Mouse (Mus musculus): ENCODE data around the gene Slc9a7.

The Slc9a7 gene

DNA sequence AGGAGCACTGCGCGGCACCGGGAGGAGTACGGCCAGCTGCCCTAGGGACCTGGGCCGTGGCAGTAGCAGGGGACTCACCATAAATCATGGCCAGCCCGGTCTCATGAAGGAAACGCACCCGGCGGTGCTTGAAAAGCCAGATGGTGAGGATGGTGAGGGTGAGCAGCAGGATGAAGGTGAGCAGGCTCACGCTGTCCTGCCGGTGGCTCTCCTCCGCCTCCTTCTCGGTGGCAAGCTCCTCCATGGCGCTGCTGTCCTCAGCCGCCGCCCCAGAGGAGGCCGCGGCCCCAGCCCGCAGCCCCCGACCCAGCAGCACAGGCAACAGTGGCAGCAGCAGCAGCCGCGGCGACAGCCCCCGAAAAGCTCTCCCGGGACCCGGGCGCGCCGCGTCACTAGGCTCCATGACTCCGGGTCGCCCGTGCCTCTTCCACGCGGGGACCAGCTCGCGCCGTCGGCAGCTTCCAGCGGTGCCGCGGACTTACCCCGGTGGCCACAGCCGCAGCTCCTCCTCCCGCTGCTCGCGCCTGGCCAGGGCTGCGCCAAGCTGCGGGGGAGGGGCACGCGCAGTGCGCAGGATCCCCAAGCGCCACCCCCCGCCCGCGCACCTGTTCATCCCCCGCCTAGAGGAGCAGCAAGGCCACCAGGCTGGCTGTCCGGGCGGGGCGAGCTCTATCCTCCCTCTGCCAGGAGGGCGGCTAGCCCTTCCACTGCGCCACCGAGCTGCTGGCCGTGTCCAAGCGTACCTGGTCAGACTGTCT is at the start of gene Slc9a7:
TSS of gene Slc9a7 (minus strand) at position 526 of the 758 bp plus-strand sequence.
- DNase-seq = peak; percentile 66

DNA sequence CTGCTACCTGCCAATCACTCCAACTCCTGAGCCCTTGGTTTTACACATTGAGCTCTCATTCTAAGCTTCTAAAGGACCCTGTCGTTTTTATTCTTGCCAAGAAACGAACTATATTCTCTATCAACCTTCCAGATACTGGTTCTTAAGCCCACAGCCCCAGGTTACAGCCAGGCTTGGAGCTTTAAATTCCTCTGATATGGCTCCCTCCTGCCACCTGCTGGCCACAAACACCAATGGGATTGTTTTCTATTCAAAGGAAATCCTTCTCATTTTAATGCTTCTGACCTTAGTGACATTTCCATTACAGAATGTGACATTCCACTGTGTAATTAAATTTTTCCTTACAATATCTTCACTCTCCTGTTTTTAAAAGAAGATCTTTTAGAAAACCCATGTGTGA is 44.1 kb upstream of the Slc9a7 start:
- DNase-seq = peak; percentile 57

DNA sequence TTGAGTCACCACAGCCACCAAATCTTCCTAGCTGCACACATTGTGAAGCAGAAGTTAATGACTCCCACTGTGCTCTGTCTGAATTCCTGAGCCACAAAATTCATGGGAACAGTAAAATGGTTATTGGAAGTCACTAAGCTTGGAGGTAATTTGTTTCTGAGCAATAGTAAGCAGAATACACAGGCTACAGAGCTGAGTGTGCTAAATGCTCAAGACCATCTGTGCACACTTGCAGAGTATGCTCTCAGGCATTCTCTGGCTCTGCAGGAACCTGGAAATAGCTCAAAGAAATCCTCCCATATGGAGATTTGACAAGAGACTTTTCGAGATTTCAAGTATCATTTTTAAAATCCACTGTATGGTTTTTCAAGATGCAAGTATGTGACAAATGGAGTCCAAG is 41.1 kb upstream of the Slc9a7 start:
- no peak for DNase-seq

DNA sequence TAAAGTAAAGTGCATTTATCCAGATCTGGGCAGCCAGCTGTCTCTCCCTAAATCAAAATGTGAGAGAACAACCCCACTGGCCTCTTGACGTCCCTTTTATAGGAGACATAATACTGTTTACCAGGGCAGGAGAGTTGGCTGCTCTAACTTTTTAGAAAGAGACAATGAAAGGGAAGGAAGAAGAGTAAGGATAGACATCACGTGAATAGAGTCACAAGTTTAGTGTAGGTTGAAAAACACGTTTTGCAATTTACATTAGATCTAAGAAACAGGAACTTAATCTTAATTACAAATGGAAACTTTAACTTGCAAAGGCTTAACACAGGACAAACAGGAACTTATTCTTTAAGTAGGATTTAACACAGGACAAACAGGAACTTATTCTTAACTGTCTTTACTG is 15.6 kb upstream of the Slc9a7 start:
- no peak for DNase-seq

DNA sequence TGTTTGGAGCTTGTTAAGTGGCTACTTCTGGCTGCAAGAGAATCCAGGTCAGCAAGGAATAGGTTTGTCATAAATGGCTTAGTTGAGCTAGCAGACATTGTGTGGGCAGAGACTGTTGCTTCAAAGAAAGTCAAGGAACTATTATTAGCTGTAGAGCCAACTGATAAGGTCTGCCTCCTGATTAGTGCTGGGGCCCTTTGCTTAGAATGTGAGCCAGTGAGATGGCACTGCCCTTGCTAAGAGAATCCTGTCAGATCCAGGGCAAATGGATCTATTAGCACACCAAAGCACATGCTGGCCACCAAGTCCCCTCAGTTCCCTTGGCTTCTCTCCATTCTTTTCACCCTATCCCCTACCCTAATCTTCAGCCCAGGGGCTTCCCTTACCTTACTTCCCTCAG is 14.3 kb upstream of the Slc9a7 start:
- no peak for DNase-seq

DNA sequence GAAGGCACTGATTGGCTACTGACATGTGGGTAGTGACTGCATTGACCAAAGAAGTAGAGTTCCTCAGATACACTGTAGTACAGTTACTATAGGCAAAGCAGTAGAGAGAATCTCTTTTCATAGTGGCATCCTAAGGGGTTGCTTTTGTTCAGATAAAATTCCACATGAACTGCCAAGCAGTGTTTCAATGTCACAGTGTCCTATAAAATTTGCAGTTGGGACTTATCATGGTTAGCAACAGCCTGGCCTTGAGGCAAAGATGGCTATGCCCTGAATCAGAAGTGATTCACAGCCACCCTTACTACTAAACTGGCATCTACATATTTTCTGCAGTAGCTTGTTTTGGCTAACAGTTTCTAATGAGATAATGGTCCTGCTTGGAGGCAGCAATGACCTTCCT is 11.7 kb upstream of the Slc9a7 start:
- DNase-seq = no peak

DNA sequence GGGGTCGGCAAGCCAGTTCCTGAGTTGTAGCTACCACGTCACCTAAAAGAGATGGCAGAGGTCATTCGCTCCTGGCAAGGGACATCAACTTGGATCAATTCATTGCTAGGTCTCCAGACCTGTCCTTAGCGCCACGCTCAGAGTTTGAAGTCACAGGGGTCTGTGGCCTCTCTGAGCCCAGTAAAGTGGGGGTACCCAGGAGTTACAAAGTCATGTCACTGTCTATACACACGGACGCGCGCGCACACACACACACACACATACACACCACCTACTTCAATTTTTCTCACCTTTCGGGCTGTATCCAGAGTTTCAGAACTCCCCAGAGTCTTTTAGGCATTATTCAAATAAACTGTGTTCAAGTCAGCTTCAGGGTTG is 422 bp upstream of the Slc9a7 start:
- DNase-seq = no peak

DNA sequence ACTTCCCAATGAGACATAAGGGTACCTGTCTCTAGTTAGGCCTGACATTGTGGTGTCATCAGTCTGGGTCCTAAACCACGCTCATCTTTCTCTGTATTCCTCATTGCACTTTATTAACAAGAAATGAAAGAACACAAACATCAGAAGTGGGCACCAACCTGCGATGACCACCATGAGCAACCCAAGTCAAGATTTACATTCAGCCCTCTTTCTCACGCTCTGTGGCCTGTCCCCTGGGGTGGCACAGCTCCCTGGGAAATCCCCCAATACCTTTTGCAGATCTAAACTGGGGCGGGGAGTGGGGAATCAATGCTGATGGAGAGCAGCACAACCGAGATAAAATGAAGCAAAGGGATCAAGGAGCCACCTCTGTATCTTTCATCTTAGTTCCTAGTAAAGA is 892 bp downstream of the Slc9a7 start:
- DNase-seq = no peak

DNA sequence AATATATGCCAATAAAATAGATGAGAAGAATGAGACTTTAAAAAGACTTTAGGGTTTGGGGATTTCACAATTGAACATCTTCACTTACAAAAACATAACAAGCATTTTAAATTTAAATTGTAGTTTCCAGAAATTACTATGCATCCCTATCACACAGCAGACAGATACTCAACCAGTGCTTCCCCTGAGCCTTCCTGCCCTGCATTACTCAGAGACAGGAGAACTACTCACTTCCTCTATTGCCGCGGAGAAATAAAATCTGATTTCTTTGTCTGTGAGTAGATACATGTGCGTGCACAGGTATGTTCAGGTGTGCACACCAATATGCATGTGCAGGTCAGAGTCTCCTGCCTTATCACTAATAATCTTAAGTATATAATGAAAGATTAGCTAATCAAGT is 2.9 kb downstream of the Slc9a7 start:
- DNase-seq = no peak

DNA sequence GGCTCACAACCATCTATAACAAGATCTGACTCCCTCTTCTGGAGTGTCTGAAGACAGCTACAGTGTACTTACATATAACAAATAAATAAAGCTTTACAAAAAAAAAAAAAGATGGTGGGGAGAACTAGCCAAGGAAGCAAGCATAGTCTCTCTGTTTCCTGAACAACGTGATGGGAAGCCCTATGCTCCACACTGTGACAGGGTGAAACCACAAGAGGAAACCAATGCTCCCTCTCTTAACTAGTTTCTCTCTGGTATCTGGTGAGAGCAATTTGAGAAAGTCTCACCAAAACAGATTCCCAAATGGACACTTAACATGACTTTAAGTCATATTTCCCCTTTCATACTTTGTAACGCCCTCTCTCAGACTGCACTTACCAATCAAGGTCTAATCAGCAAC is 5.4 kb downstream of the Slc9a7 start:
- no peak for DNase-seq

DNA sequence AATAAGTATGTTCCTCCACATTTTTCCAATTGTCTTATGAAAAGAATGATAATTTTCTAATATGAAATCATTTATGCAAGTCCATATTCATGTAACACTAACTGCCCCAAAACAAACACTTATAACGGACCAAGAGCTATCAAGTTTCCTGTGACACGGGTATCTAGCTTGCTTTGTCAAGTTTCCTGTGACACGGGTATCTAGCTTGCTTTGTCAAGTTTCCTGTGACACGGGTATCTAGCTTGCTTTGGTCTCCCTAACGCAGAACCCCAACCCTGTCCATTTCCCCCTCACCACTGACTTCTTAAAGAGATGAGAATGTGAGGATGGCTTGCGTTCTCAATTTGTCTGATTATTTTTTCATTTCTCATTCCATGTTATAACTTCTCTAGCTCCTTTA is 12.2 kb downstream of the Slc9a7 start:
- DNase-seq = no peak

DNA sequence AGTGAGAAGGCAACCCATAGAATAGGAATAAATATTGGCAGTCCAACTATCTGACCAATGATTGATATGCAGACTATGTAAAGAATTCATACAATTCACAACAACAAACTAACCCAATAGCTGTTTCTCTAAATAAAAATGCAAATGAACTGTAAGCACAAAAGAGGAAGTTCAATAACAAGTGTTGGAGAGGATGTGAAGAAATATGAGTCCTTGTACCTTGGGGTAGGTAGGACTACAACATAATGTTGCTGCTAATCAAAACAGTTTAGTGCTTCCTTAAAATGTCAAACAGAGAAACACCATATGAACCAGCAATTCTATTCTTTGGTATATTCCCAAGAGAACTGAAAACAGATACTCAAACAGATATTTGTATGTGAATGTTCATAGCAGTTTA is 17.8 kb downstream of the Slc9a7 start:
- DNase-seq = no peak

DNA sequence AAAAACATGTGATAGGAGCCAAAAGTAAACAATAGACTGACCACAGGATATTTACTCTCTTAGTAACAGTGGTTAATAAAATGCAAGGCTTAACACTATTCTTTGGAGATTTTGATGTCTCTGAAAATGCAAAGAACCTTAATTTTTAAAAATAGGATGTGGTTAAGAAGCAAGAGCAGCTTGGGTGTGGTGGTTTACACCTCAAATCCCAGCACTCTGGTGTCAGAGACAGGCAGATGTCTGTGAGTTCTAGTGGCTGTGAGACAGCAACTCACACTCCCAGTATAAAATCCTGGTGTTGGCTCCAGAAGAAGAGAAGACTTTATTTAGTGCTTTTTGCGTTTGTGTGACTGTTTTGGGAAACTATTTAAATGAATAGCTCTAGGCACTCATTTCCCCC is 19.6 kb downstream of the Slc9a7 start:
- no peak for DNase-seq

DNA sequence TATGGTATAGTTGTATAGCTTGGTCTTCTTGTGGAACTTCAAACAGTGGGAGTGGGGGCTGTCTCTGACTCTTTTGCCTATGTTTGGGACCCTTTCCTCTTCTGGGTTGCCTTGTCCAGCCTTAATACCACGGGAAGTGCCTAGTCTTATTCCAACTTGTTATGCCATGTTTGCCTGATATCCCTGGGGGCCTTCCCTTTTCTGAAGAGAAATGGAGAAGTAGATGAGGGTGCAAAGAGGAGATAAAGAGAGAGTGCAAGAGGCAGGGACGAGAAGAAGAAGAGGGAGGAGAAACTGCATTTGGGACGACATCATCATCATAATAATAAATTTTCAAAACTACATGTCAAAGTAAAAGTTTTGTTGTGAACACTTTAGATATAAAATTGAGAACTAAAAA is 21.6 kb downstream of the Slc9a7 start:
- DNase-seq = no peak

DNA sequence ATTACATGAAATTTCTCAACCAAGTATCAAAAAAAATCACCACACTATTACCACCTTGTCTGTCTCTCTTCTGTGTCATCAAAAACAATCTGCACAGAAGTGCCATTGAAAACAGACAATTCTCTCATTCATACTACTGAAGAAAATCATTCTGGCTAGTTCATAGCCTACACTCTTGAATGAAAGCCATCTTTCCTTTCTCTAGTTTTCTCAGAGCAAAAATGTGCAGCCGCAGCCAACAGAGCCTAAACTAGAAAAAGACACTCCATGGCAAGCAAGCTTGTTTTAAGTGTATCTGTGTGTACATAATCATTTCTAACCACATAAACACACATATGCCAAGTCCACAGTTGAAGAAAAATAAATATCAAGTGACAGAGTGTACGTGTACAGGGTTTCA is 27.2 kb downstream of the Slc9a7 start:
- DNase-seq = no peak

DNA sequence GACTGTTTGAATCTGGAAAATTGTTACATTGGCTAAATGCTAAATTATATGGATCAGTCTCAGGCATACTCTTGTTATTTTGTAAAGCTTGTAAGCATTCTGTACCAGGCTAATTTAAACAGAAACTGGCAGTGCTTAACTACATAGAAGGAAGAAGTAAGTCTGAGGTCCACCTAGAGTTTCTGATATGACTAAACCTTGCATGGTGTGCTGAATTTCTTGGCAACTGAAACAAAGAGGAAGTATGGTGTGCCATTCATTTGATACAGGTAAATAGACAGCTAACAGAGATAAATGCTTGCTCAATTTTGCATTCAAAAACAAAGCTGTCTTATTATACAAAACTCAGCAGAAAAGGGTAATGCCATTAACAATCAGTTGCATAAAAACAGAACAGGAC is 63.5 kb downstream of the Slc9a7 start:
- DNase-seq = no peak

DNA sequence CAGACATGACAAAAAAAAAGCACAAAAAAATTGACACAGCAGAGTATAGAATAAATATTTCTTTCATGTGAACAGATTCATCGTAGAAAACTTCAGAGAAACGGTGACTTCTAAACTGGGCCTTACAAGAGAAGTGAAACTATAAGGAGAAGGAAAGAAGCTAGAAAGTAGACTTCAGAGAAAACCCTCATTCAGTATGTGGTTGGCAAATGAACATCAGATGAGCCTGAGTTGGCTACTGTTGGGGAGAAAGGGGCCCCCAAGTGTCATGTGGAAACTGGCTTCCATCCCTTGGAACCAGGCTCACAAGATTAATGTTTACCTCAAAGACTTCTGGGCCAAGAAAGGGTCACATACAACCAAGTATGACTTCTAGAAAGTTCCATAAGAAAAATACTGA is 70.1 kb downstream of the Slc9a7 start:
- DNase-seq = no peak

DNA sequence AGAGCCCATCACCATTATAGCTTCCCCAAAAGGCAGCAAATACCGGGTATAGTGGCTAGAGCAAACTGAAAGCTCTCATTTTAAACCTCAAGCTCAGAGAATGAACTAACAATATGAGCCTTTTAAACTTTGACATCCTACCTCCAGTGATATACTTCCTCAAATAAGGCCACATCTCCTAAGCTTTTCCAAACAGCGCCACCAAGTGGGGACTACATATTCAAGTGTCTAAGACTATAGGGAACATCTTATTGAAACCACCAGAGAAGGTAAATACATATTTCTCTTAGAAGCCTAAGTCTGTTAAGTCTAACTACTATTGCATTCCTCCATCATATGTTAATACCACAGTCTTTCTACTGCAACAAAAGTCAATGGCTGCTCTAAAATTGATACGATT is 106.0 kb downstream of the Slc9a7 start:
- DNase-seq = no peak

DNA sequence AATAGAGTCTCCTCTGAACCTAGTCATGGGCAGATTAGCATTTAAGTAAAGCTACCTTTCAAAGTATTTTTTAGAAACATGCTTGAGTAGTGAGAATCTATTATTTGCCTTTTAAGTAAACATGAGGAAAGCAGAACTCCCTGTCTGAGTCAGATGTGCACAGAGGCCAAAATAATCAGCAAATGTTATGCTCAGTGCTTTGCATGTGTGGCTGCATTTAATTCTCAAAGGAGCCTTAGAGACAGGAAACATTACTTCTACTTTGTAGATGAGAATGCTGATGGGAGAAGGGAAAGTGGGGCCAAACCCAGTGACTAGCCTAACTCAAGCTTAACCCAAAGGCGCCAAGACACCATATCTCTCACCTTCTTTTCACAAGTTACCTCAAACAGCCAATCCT is 114.8 kb downstream of the Slc9a7 start:
- no peak for DNase-seq

DNA sequence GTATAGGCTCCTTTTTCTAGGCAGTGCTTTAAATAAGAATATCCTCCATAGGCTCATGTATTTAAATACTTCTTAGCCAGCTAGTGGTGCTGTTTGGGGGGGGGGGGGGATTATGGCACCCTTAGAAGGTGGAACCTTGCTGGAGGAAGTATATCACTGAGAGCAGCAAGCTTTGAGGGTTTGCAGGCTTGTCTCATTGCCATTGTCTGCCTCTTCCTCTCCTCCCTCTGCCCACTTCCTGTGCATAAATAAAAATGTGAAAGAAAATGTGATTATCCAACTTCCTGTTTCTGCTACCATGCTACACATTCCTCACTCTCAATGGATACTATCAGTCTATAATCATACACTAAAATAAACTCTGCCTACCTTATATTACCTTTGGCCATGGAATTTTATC is 123.2 kb downstream of the Slc9a7 start:
- DNase-seq = no peak

DNA sequence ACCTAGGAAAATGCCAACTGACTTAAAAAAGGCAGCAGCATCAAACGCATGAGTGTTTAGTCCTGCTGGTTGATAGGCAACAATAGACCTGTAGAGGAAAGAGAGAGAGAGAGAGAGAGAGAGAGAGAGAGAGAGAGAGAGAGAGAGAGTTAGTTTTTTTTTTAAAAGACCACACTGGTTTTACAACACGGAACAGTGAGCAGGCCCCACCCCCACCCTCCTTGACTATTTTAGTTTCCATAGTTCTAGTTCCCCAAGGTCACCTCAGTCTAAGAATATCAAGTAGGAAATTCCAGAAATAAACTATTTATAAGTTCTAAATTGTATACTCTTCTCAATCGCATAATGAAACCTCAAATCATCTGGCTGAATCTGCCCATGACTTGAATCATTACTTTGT is 126.6 kb downstream of the Slc9a7 start:
- no peak for DNase-seq

DNA sequence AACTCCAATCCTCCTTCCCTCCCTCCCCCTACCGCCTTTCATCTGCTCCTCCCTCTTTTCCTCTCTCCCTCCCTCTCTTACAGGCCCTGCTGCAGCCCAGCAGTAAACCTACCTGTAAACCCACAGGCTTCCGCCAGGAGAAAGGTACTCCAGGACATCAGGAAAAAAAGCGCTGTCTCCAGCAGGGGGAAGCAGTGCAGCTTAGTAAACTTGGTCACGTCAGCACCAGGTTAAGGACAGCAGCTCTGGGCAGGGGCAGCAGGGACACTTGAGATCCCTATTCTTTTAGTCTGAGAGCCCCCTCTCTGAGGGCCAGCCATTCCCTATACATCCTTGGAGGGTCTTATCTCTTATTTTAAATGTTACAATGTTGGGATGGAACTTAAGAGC is 129.3 kb downstream of the Slc9a7 start:
- DNase-seq = peak; percentile 72

DNA sequence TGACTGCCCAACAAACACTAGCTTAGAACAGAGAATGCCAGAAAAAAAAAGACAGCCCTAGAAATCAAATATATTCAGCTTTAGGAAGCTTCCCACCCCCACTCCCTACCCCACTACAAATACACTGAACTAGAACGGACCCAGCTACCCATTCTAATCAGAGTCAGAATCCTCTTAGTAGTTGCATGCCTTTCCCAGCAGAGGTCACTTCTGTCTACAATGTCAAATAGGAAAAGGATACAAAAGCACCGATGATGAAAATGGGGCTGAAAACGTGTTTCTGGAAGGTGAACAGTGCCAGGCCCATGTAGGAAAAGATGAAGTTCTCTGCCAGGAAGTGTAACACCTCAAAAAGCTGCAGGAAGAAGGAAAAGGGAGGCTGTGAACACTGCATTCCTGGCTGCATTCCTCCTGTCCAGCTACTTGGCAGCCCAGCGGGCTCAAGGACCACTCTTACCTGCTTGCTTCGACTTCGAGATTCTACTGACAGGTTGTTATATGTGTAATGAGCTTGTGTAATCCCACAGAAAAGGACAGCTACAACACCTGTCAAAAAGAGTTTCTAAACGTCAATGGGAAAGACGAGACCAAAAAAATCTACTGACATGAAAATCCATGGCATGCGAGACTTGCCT is 129.8 kb downstream of the Slc9a7 start:
- no peak for DNase-seq

DNA sequence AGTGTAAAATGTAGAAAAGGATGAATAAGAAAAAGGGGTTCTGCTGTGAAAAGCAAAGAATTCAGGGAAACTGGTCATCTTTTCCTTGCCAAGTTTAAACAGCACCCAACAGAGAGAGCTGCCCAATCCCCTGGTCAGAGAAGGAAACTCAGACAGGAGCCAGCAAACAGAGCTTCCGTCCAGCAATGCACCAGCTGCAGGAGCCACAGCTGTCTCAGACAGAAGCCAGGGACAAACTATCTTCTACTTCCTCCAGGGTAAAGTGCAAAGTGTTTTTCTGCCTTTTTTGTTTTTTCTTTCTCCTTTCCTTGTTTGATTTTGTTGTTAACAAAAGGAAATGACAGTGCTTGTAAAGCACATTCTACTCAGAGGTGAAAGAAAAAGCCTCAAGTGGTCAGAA is 131.3 kb downstream of the Slc9a7 start:
- no peak for DNase-seq

DNA sequence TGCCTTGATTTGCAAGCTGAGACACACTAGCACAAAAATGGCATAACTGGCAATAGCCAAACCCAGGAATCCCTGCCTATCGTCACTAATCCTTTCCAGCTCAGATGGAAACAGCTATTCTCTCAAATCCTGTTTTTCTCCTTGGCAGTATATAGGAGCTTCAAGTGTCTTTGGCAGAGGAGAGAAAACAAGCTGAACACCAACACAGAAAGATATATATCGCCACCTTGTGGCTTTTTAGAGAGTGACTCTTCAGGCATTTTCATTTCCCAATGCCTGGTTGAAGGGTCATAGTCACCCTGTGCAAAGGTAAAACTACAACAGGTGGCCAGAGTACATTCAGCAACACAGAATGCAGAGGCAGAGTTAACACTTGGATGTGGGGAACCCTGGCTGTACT is 134.1 kb downstream of the Slc9a7 start:
- no peak for DNase-seq

Data from kidney, adult 18-20 months (tissue).